Mouse (Mus musculus) MN1 (cell line): ENCODE measurements around the gene Spice1.
A peak's percentile ranks its signal among the peaks of the same experiment; 100 is the strongest.

Experiments used
- DNase-seq: peaks from one replicate; pipeline ENCODE4 v3.0.0-alpha.2; 2016; ENCODE audit warnings: low spot score

The Spice1 gene

GRCm38 (mm10) chr16:44347071-44347901 lies at the start of gene Spice1:
Gene Spice1, plus strand, starts transcription at chr16:44347121.
- peak; percentile 90 for DNase-seq

DNA sequence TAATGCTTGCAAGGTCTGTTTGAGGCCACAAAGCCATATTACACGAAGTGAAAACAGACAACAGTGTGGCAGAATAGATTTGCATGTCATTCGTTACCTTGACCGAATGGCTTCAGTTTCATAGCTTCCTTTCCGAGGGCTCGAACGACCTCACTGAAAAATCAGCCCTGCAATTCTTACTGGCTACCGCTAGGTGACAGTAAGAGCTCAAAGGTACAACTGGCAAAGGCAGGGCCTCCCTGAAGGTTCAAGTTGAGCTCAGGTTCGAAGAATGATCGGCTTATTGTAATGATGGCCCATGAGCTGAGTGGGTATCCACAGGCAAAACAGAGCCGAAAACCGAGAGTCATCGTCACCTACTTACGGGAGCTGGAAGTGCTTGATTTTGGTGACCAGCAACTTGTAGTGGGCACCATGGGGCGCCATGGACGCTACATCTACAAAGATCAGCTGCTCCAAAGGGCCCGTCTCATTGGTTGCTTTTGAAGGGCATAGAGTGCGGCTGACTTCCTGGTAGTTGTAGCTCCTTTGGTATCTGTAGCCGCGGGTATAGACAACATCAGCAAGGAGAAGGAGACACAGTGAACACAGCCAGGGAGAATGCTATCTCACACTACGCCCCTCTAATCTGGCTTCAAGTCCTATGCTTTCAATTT lies 47.4 kb upstream of the Spice1 start:
- no peak for DNase-seq

DNA sequence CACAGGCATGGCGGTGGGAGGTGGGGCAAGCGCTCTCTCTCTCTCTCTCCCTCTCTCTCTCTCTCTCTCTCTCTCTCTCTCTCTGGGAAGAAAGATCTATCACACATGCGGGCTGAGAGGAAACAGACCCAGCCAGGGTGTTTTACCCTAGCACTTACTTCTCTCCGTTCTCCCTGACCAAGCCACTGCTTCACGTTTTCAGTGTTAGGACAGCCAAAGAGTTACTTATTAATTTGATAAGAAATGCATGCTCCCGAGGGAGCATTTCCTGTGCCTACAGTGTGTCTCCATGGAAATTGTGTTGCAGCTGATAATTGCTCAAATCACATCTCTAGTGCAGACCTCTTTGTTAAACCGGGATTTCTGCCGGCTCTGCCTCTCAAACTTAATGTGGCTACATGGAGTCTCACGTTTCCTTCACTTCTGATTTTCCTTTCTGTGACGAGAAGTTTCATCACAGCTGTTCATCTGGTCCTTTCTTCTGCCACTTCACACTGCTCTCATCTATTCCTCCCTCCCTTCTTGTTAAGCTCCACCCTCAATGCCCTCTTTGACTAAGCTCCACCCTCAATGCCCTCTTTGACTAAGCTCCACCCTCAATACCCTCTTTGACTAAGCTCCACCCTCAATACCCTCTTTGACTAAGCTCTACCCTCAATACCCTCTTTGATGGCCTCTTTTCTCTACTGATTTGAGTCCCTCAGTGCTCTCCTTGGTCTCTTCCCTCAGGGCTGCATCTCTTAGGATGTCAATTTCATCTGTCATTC lies 44.6 kb upstream of the Spice1 start:
- no peak for DNase-seq

DNA sequence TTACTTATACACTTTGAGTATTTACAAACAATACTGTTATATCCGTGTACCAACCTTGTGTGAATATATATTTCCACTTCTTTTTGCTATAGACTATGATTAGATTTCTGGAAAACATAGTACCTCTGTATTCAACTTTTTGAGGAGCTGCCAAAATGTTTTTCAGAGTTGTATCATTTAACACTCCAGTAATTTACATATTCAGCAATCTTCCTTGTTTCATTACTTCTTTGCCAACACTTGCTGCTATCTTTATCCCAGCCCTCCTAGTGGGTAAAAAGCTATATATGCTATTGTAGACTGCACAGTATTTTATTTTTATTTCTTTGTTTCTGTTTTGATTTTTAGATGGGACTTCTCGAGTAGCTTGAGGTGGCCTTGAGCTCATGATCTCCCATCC lies 43.1 kb upstream of the Spice1 start:
- no peak for DNase-seq

- no peak for DNase-seq
These were observed 41.3 kb upstream of the Spice1 start for GRCm38 (mm10) chr16:44305606-44306005.

DNA sequence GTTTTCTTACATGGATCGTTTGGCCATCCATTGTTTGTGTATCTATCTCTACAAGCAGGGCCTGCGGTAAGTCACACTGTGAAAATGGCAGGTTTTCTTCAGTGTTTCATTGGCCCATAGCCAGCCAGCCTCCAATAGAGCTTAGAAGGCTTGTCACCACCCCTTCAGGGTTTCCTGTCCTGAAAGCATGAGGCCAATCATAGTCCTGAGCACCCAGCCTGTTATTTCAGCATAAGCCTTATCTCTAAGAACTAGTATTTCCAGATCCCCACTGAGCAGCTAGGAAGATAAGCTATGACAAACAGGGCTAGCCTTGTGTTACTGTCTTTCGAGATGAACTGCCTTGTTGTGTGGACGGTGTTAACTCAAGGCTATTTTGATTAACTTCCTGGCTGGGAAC lies 33.5 kb upstream of the Spice1 start:
- no peak for DNase-seq

- DNase-seq, result no peak
These were observed 30.6 kb upstream of the Spice1 start for GRCm38 (mm10) chr16:44316350-44316749.

DNA sequence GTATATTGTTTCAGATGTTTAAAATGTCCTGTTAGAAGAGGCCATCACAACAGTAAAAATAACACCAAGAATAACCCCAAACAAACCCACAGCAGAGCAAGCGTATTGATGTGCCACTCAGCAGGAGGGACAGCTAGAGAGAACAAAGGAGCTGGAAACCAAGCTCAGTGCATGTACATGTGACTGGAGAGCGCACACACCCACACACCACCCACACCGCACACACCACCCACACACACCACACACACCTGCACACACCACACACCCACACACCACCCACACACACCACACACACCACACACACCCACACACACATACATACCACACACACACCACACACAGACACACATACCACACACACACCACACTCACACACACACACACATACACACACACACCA lies 26.7 kb upstream of the Spice1 start:
- no peak for DNase-seq

GRCm38 (mm10) chr16:44328644-44329043 lies 18.3 kb upstream of the Spice1 start:
- no peak for DNase-seq

GRCm38 (mm10) chr16:44330657-44331056 lies 16.3 kb upstream of the Spice1 start:
- DNase-seq, result no peak

DNA sequence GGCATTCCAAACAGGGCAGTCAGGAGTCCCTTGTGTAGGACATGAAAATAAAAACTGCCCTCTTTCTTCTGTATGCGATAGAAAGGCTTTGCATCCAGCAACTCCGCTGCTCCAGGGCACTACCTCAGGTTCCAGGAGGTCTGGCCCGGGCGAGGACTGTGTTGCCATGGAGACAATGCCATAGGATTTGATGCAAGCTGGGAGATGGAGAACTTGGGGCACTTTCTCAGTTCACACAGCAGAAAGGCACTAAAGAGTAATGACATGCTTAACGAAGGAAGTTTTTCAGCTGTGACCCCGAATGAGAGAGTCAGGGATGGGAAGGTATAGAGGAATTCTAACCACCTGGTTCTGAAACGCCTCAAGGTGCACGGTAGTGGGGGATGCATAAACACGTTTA lies 15.8 kb upstream of the Spice1 start:
- no peak for DNase-seq

- DNase-seq, result no peak
These were observed 15.3 kb upstream of the Spice1 start for GRCm38 (mm10) chr16:44331671-44331994.

DNA sequence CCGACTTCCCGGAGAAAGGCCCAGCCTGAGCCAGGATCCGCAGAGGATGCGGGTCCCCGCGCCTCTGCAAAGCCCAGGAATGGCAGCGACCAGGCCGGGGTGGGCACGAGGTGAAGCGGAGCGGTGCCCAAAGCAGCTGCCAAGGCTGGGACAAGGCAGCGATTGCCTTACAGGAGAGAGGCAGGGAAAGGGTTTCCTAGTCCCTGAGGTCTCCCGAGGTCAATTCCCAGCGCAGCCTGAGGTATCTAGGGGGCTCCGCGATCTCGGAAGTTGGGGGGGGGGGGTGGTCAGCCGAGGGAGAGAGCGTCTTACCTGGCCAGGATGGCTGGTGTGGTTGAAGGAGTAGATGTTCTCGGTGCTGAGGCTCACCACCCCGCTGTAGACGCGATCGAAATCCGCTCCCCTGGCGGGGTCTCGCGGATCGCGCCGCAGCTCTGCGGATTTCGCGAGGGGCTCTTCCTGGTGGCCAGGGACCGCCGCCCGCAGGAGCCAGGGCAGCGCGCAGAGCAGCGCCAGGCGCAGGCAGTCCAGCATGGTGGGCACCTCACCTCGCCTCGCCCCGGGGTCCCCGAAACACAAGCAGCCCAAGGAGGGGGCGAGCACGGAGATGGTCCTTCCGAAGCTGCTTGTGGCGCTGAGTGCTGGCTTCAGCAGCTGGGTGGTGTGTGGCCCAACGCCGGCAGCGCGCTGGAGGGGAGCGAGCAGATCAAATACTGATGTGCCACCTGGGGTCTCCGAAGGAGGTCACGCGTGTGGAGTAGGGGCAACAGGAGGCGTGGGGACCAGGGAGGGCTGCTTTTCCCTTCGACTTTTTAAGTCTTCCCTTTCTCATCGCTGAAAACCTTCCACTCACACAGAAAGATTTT lies 14.7 kb upstream of the Spice1 start:
- no peak for DNase-seq

GRCm38 (mm10) chr16:44332861-44333284 lies 14.0 kb upstream of the Spice1 start, which contains the start of gene Sidt1:
Gene Sidt1, minus strand, starts transcription at chr16:44333196.
- DNase-seq, result no peak

- DNase-seq, result no peak
These were observed 9.4 kb upstream of the Spice1 start for GRCm38 (mm10) chr16:44337541-44337940.

- no peak for DNase-seq
These were observed 3.0 kb downstream of the Spice1 start for GRCm38 (mm10) chr16:44349801-44350397.

GRCm38 (mm10) chr16:44356291-44356690 lies 9.4 kb downstream of the Spice1 start:
- DNase-seq, result no peak

GRCm38 (mm10) chr16:44357571-44358268 lies 10.8 kb downstream of the Spice1 start:
- DNase-seq, result no peak

- peak; percentile 14 for DNase-seq
These were observed 15.3 kb downstream of the Spice1 start for GRCm38 (mm10) chr16:44361921-44362890.

DNA sequence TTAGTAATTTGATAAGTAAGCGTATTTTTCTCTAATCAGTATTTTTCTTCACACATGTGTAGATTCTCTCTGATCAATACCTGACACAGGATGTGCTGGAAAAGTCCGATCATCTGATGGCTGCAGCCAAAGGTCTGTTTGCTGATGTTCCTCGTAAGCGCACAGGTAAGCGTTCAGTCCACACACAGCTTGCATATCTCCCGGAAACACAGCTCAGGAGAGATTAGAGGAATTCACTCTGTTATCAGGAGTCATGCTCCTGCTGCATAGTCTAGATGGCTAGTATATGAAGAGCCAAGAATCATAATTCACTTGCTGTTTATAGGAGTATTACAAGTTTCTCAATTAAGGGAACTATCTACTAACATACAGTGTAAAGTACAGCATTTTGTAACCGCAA lies 18.6 kb downstream of the Spice1 start:
- DNase-seq, result no peak
